Mouse (Mus musculus): ENCODE measurements at regions not wholly inside any gene's neighbourhood (a gene's known extent, or its start where the extent isn't known, plus 50 kb on each side); places are given as distances from the start of the nearest gene placed in this dataset.

- DNase-seq (ENCODE audit: low spot score in 2 of 2): no peak
Observed at GRCm38 (mm10) chr7:111242646-111243045, 159.8 kb upstream of the Eif4g2 start.

- peak in 1 of 2 experiments; percentile 26 for DNase-seq (ENCODE audit: low spot score in 2 of 2)
Observed at GRCm38 (mm10) chr7:111241538-111241937, 158.7 kb upstream of the Eif4g2 start.

- DNase-seq (ENCODE audit: low spot score in 2 of 2): no peak
Observed at GRCm38 (mm10) chr7:111240234-111240826, 157.5 kb upstream of the Eif4g2 start.

GRCm38 (mm10) chr7:111237819-111238218, 155.0 kb upstream of the Eif4g2 start:
- DNase-seq (ENCODE audit: low spot score in 2 of 2): no peak

- DNase-seq (ENCODE audit: low spot score in 2 of 2): no peak
Observed at GRCm38 (mm10) chr7:111230630-111231029, 147.8 kb upstream of the Eif4g2 start.

GRCm38 (mm10) chr7:111227082-111227481, 144.3 kb upstream of the Eif4g2 start:
- no peak for DNase-seq (ENCODE audit: low spot score in 2 of 2)

- DNase-seq (ENCODE audit: low spot score in 2 of 2): no peak
Observed at GRCm38 (mm10) chr7:111226026-111226656, 143.3 kb upstream of the Eif4g2 start.

- DNase-seq (ENCODE audit: low spot score in 2 of 2): no peak
Observed at GRCm38 (mm10) chr7:111215586-111215985, 132.8 kb upstream of the Eif4g2 start.

- DNase-seq (ENCODE audit: low spot score in 2 of 2): no peak
Observed at GRCm38 (mm10) chr7:111214226-111214906, 131.5 kb upstream of the Eif4g2 start.

- no peak for DNase-seq (ENCODE audit: low spot score in 2 of 2)
Observed at GRCm38 (mm10) chr7:111212188-111212587, 129.4 kb upstream of the Eif4g2 start.

GRCm38 (mm10) chr7:111211641-111212040, 128.8 kb upstream of the Eif4g2 start:
- DNase-seq (ENCODE audit: low spot score in 2 of 2): no peak

- no peak for DNase-seq (ENCODE audit: low spot score in 2 of 2)
Observed at GRCm38 (mm10) chr7:111210282-111210681, 127.5 kb upstream of the Eif4g2 start.

GRCm38 (mm10) chr7:111205876-111206275, 123.0 kb upstream of the Eif4g2 start:
- no peak for DNase-seq (ENCODE audit: low spot score in 2 of 2)

- no peak for DNase-seq (ENCODE audit: low spot score in 2 of 2)
Observed at GRCm38 (mm10) chr7:111198608-111199355, 116.0 kb upstream of the Eif4g2 start.

GRCm38 (mm10) chr7:111191674-111192073, 108.8 kb upstream of the Eif4g2 start:
- DNase-seq (ENCODE audit: low spot score in 2 of 2): no peak

- no peak for DNase-seq (ENCODE audit: low spot score in 2 of 2)
Observed at GRCm38 (mm10) chr7:111191216-111191615, 108.4 kb upstream of the Eif4g2 start.

GRCm38 (mm10) chr7:111189731-111190130, 106.9 kb upstream of the Eif4g2 start:
- DNase-seq (ENCODE audit: low spot score in 2 of 2): no peak

GRCm38 (mm10) chr7:111185954-111186353, 103.1 kb upstream of the Eif4g2 start:
- DNase-seq (ENCODE audit: low spot score in 2 of 2): no peak

GRCm38 (mm10) chr7:111183512-111183911, 100.7 kb upstream of the Eif4g2 start:
- no peak for DNase-seq (ENCODE audit: low spot score in 2 of 2)

- DNase-seq (ENCODE audit: low spot score in 2 of 2): peak in 1 of 2 experiments; percentile 66
Observed at GRCm38 (mm10) chr7:111182319-111182718, 99.5 kb upstream of the Eif4g2 start.

GRCm38 (mm10) chr7:111179401-111180271, 96.8 kb upstream of the Eif4g2 start:
- no peak for DNase-seq (ENCODE audit: low spot score in 2 of 2)

All from frontal cortex, postnatal 14 days (tissue).